Mouse (Mus musculus): Measurements from ENCODE around the gene Olfr653. TPM values are rescaled to one million over a fixed set of nuclear protein-coding genes. Genes with fewer than 3 reads are reported as not detected.

The Olfr653 gene
- total RNA-seq (2021): not detected

- no peak for DNase-seq (ENCODE audit: low spot score)
- intact Hi-C loops (cut with DNase I): no loop called here
These were observed at the start of gene Olfr653 for GRCm38 (mm10) chr7:104577014-104577413. TSS of gene Olfr653 (plus strand) at chr7:104577314.

- intact Hi-C loops (cut with DNase I): no loop called here
- DNase-seq (ENCODE audit: low spot score): no peak
These were observed 27.3 kb upstream of the Olfr653 start, which contains the start of gene Olfr651 for GRCm38 (mm10) chr7:104549833-104550232. TSS of gene Olfr651 (plus strand) at chr7:104550133.

GRCm38 (mm10) chr7:104552700-104553099 is 24.4 kb upstream of the Olfr653 start:
- intact Hi-C loops (cut with DNase I): no loop called here
- no peak for DNase-seq (ENCODE audit: low spot score)

GRCm38 (mm10) chr7:104560601-104561000 is 16.5 kb upstream of the Olfr653 start, which contains the start of gene Olfr652:
TSS of gene Olfr652 (plus strand) at chr7:104560901.
- DNase-seq (ENCODE audit: low spot score): no peak
- intact Hi-C loops (cut with DNase I): no loop called here

GRCm38 (mm10) chr7:104580846-104581245 is 3.7 kb downstream of the Olfr653 start:
- DNase-seq (ENCODE audit: low spot score): no peak
- intact Hi-C loops (cut with DNase I): no loop called here

GRCm38 (mm10) chr7:104581429-104581828 is 4.3 kb downstream of the Olfr653 start:
- DNase-seq (ENCODE audit: low spot score): no peak

GRCm38 (mm10) chr7:104586725-104587124 is 9.6 kb downstream of the Olfr653 start, which contains the start of gene Olfr654:
TSS of gene Olfr654 (plus strand) at chr7:104587025.
- intact Hi-C loops (cut with DNase I): no loop called here
- DNase-seq (ENCODE audit: low spot score): no peak

More at GRCm38 (mm10) chr7:104581429-104581828, 4.3 kb downstream of the Olfr653 start:
- intact Hi-C loops (cut with DNase I): no loop called here

GRCm38 (mm10) chr7:104588274-104588673 is 11.2 kb downstream of the Olfr653 start:
- intact Hi-C loops (cut with DNase I): no loop called here
- DNase-seq (ENCODE audit: low spot score): no peak

- DNase-seq (ENCODE audit: low spot score): no peak
- intact Hi-C loops (cut with DNase I): no loop called here
These were observed 24.6 kb downstream of the Olfr653 start, which contains the start of gene Olfr655 for GRCm38 (mm10) chr7:104601679-104602078. TSS of gene Olfr655 (minus strand) at chr7:104601779.

- DNase-seq (ENCODE audit: low spot score): no peak
- intact Hi-C loops (cut with DNase I): no loop called here
These were observed 26.1 kb downstream of the Olfr653 start for GRCm38 (mm10) chr7:104603173-104603572.

- intact Hi-C loops (cut with DNase I): no loop called here
- no peak for DNase-seq (ENCODE audit: low spot score)
These were observed 27.6 kb downstream of the Olfr653 start for GRCm38 (mm10) chr7:104604727-104605126.

- intact Hi-C loops (cut with DNase I): no loop called here
- no peak for DNase-seq (ENCODE audit: low spot score)
These were observed 36.5 kb downstream of the Olfr653 start, which contains the start of gene Olfr656 for GRCm38 (mm10) chr7:104613655-104614054. TSS of gene Olfr656 (plus strand) at chr7:104613955.

GRCm38 (mm10) chr7:104624494-104624893 is 47.4 kb downstream of the Olfr653 start, which contains the start of gene Olfr657:
TSS of gene Olfr657 (plus strand) at chr7:104624794.
- intact Hi-C loops (cut with DNase I): no loop called here

More at GRCm38 (mm10) chr7:104624494-104624893, 47.4 kb downstream of the Olfr653 start, which contains the start of gene Olfr657:
- DNase-seq (ENCODE audit: low spot score): no peak

Other genes starting within 250 kb of the Olfr653 start
- under 1 TPM; 0.39 to 0.48 TPM for gene Trim34b, start 247.8 kb upstream of the Olfr653 start, total RNA-seq (2021)
- 1 to 10 TPM; 5.0 to 5.2 TPM for gene Trim12c, start 224.0 kb upstream of the Olfr653 start, total RNA-seq (2021)
- gene Trim30b, start 207.4 kb upstream of the Olfr653 start, total RNA-seq (2021): not detected
- gene Trim30c, start 176.5 kb upstream of the Olfr653 start, total RNA-seq (2021): not detected
- 1 to 10 TPM; 3.5 to 4.0 TPM for gene Trim30a, start 112.1 kb upstream of the Olfr653 start, total RNA-seq (2021)
- gene Trim30d, start 69.5 kb upstream of the Olfr653 start, total RNA-seq (2021): under 1 TPM; 0.36 to 0.57 TPM
- gene Olfr651, start 27.2 kb upstream of the Olfr653 start, total RNA-seq (2021): not detected
- gene Olfr652, start 16.4 kb upstream of the Olfr653 start, total RNA-seq (2021): not detected
- not detected for gene Olfr654, start 9.7 kb downstream of the Olfr653 start, total RNA-seq (2021)
- gene Olfr655, start 24.5 kb downstream of the Olfr653 start, total RNA-seq (2021): not detected
- not detected for gene Olfr656, start 36.6 kb downstream of the Olfr653 start, total RNA-seq (2021)
- not detected for gene Olfr657, start 47.5 kb downstream of the Olfr653 start, total RNA-seq (2021)
- gene Olfr658, start 70.0 kb downstream of the Olfr653 start, total RNA-seq (2021): not detected
- not detected for gene Olfr659, start 89.4 kb downstream of the Olfr653 start, total RNA-seq (2021)
- gene Olfr661, start 109.2 kb downstream of the Olfr653 start, total RNA-seq (2021): not detected
- not detected for gene Usp17le, start 200.2 kb downstream of the Olfr653 start, total RNA-seq (2021)

Measured in heart, postnatal 25 days (tissue).